8 mouse cellular contexts compared by ENCODE assay signal in the genomic region with DNA sequence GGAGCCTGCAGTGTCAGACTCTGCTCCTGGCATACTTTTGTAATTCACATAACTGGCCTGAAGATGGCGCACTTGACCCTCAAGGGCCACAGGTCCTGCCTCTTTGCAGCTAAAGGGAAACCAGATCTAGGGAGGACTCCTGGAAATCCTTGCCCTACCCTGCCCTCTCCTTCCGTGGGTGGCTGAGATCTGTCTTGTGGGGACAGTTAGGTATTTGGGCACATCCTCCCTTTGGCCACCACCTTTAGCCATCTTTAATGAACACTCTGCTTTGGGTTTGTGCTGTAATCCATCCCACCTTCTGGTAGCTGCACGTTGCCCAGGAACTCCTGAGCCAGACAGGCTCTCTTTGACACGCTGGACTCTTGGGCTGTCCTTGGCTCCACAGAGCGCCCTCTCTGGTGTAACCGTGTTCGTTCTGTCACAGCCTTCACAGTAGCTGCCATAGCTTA. TPM values are rescaled to one million over a fixed set of nuclear protein-coding genes. Genes with fewer than 3 reads are reported as not detected.
DNase-seq lines count a peak whose midpoint lies in the region; ATAC-seq lines count a peak whose summit lies in the region.

No protein-coding gene starts in this region.

- no peak overlapping the region for H3K4me3 ChIP-seq in heart, embryonic 16.5 days (ENCODE audit: low read length)

- H3K36me3 ChIP-seq in heart, embryonic 16.5 days (ENCODE audit: control insufficient read depth, insufficient read depth) = no peaks in the 10 kb centered on the region

- no peak overlapping the region for H3K27ac ChIP-seq in heart, embryonic 16.5 days (ENCODE audit: low read length)

- H3K27me3 ChIP-seq in heart, embryonic 16.5 days (ENCODE audit: control insufficient read depth, insufficient read depth, low read length) = peaks cover 23% of the 10 kb centered on the region

- peaks cover 13% of the 10 kb centered on the region for H3K4me1 ChIP-seq in heart, embryonic 16.5 days (ENCODE audit: control insufficient read depth, insufficient read depth, low read length)

- ATAC-seq in heart, embryonic 16.5 days (replicated peaks; ENCODE audit: extremely low read depth, insufficient read depth, low FRiP score) = no peak

- DNase-seq in heart, adult 18-20 months = peak; percentile 55 to 70
- DNase-seq in heart, adult 9 months (ENCODE audit: low spot score in 2 of 2) = no peak
- DNase-seq in WW6 (ENCODE audit: low read depth, low spot score) = peak; percentile 69
- DNase-seq in embryo, embryonic 10 days (ENCODE audit: low spot score) = peak; percentile 92
- DNase-seq in large intestine, adult 2 months (ENCODE audit: low read depth, low spot score) = peak; percentile 81
- peak; percentile 76 for DNase-seq in lung, postnatal 36 days
- peak; percentile 47 to 59 for DNase-seq in spleen, postnatal 36 days (ENCODE audit: low spot score in 2 of 2)

- WGBS in heart, embryonic 16.5 days = 2% methylated on average over 7 of the region's 7 CpGs
- 1% methylated on average over 7 of the region's 7 CpGs for WGBS in large intestine, adult 2 months

- no peak overlapping the region for H3K9ac ChIP-seq in heart, embryonic 16.5 days (ENCODE audit: low read length)

- 0 out of 2 replicates have a peak overlapping the region, but pooled peaks have one; percentile 20 for H3K4me2 ChIP-seq in heart, embryonic 16.5 days (ENCODE audit: low read depth, low read length)

- H3K9me3 ChIP-seq in heart, embryonic 16.5 days (replicated peaks; ENCODE audit: control insufficient read depth, low read length) = no peaks in the 10 kb centered on the region

RNA-seq across cellular contexts. Expression of a gene that starts 4.0 kb away (rescaled TPM):
- 1 to 10 TPM; 1.9 to 4.8 TPM for total RNA-seq in heart, adult 18-20 months (2021)
- 1.3 and 1.4 TPM in 2 replicates for polyA plus RNA-seq in heart, embryonic 16.5 days (2015; fragmentation: Nextera tagmentation; extraction: Ambion mirVana)
- 1.2 and 1.8 TPM in 2 replicates for polyA plus RNA-seq in large intestine, adult 2 months (2012; rRNA removed)

RNA-seq across cellular contexts. Expression of a gene that starts 28.4 kb away (rescaled TPM):
- total RNA-seq in heart, adult 18-20 months (2021) = 1 to 10 TPM in 1 of 2 experiments, under 1 TPM in 1; 0.62 to 1.3 TPM
- 1.0 and 2.4 TPM in 2 replicates for polyA plus RNA-seq in heart, embryonic 16.5 days (2015; fragmentation: Nextera tagmentation; extraction: Ambion mirVana)
- 48.3 and 70.0 TPM in 2 replicates for polyA plus RNA-seq in large intestine, adult 2 months (2012; rRNA removed)

Comparison
In these comparisons a context has a peak if more than half of its experiments do, and no peak if none do; other contexts are left out.
1. DNase-seq: peak in heart, adult 18-20 months (2 of 2), WW6 (single experiment), embryo, embryonic 10 days (single experiment), large intestine, adult 2 months (single experiment), lung, postnatal 36 days (single experiment) and spleen, postnatal 36 days (2 of 2); none in heart, adult 9 months (0 of 2).
2. RNA of a gene that starts 28.4 kb away (polyA plus RNA-seq): 48.3 to 70.0 TPM in large intestine, adult 2 months; 1.0 to 2.4 TPM in heart, embryonic 16.5 days; every median in the first group is over 10 times any median in the second.